Mouse (Mus musculus): ENCODE results near the gene Scml4.

DNA sequence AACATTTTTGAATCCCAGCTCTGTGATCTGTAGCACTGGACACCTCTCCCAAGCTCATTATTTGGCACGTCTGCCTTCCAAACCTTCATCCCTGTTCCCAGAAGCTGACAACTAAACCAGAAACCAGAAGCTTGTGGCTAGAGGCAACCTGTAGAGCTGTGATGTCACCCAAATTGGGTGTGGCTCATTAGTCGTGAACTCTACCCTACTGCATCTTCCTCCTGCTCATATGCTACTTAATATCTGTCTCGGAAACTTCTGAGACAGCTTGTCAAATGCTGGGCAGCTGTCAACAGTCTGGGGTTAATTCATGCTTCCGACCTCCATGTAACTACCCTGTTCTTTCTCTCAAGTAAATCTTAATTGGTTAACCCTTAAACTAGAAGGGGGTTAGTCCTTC is 32.8 kb downstream of the Scml4 start:
- no peak for TF ChIP-seq CTCF (IDR thresholded peaks at IDR 0.05; ENCODE audit: control insufficient read depth, insufficient read depth, insufficient read length)
- no peak for TF ChIP-seq MYOG (IDR thresholded peaks at IDR 0.05; ENCODE audit: control insufficient read depth, extremely low read depth, insufficient read length)
- no peak for TF ChIP-seq USF1 (IDR thresholded peaks at IDR 0.05; ENCODE audit: low read depth)
- TF ChIP-seq MAX (IDR thresholded peaks at IDR 0.05): no peak
- TF ChIP-seq MYOD1 (IDR thresholded peaks at IDR 0.05; ENCODE audit: control insufficient read depth, insufficient read length, low read depth): no peak

Measured in C2C12 (cell line).